Mouse (Mus musculus) gonadal fat pad, adult 2 months (tissue): ENCODE results near the gene Cdk16. TPM values are rescaled to one million over a fixed set of nuclear protein-coding genes. Genes with fewer than 3 reads are reported as not detected.
"Not testable (repeated sequence)": the region's sequence is repeated elsewhere in the genome, so short reads cannot be mapped to it uniquely, and the experiment has no call there.

Experiments
- DNase-seq: peaks from one replicate; pipeline ENCODE4 v3.0.0-alpha.2; 2012; ENCODE audit warnings: low read depth
- polyA plus RNA-seq: library from polyadenylated mRNA; depleted of rRNA; stranded (reverse); fragments of >200 nt; gene quantifications from 2 replicates; pipeline ENCODE4 v1.2.3, GENCODE M21; 2012; rRNA removed

Cdk16 gene
- polyA plus RNA-seq: 202 and 217 TPM in 2 replicates

- peak; percentile 72 for DNase-seq
Observed at GRCm38 (mm10) chrX:20687519-20688067, at the start of gene Cdk16. TSS of gene Cdk16 (plus strand) at chrX:20687954.

GRCm38 (mm10) chrX:20638141-20638540, 49.6 kb upstream of the Cdk16 start:
- DNase-seq: no peak

- DNase-seq: no peak
Observed at GRCm38 (mm10) chrX:20644780-20645179, 43.0 kb upstream of the Cdk16 start.

- DNase-seq: no peak
Observed at GRCm38 (mm10) chrX:20657593-20657992, 30.2 kb upstream of the Cdk16 start.

- no peak for DNase-seq
Observed at GRCm38 (mm10) chrX:20658026-20658652, 29.6 kb upstream of the Cdk16 start, which contains the start of gene Uba1. TSS of gene Uba1 (plus strand) at chrX:20658326.

- no peak for DNase-seq
Observed at GRCm38 (mm10) chrX:20658891-20659406, 28.8 kb upstream of the Cdk16 start.

- DNase-seq: no peak
Observed at GRCm38 (mm10) chrX:20662317-20662715, 25.4 kb upstream of the Cdk16 start.

GRCm38 (mm10) chrX:20662716-20663443, 24.9 kb upstream of the Cdk16 start:
- DNase-seq: no peak

GRCm38 (mm10) chrX:20663444-20663790, 24.3 kb upstream of the Cdk16 start:
- no peak for DNase-seq

- DNase-seq: no peak
Observed at GRCm38 (mm10) chrX:20688068-20688547, 354 bp downstream of the Cdk16 start.

- DNase-seq: no peak
Observed at GRCm38 (mm10) chrX:20688615-20689014, 861 bp downstream of the Cdk16 start.

GRCm38 (mm10) chrX:20691566-20691965, 3.8 kb downstream of the Cdk16 start:
- DNase-seq: no peak

- no peak for DNase-seq
Observed at GRCm38 (mm10) chrX:20692616-20693015, 4.9 kb downstream of the Cdk16 start.

- DNase-seq: no peak
Observed at GRCm38 (mm10) chrX:20695842-20696241, 8.1 kb downstream of the Cdk16 start.

GRCm38 (mm10) chrX:20703741-20704290, 16.1 kb downstream of the Cdk16 start, which contains the start of gene Usp11:
TSS of gene Usp11 (plus strand) at chrX:20703906.
- DNase-seq: no peak

- DNase-seq: peak; percentile 24
Observed at GRCm38 (mm10) chrX:20704295-20705082, 16.7 kb downstream of the Cdk16 start.

GRCm38 (mm10) chrX:20705083-20705402, 17.3 kb downstream of the Cdk16 start:
- no peak for DNase-seq

- no peak for DNase-seq
Observed at GRCm38 (mm10) chrX:20728681-20729080, 40.9 kb downstream of the Cdk16 start.

- DNase-seq: not testable (repeated sequence)
Observed at GRCm38 (mm10) chrX:20730048-20730447, 42.3 kb downstream of the Cdk16 start.

GRCm38 (mm10) chrX:20736479-20736878, 48.7 kb downstream of the Cdk16 start:
- DNase-seq: no peak

- DNase-seq: no peak
Observed at GRCm38 (mm10) chrX:20748829-20749228, 61.1 kb downstream of the Cdk16 start.
